Mouse (Mus musculus) intestine, embryonic 14.5 days (tissue): ENCODE measurements around the gene Rap1b. TPM values are rescaled to one million over a fixed set of nuclear protein-coding genes. Genes with fewer than 3 reads are reported as not detected.
"Not testable (repeated sequence)": the region's sequence is repeated elsewhere in the genome, so short reads cannot be mapped to it uniquely, and the experiment has no call there.

Experiments
- ATAC-seq: fragments of 200-750 bp; cut with Nextera tagmentation; replicated peaks from 2 replicates; pipeline ENCODE4 v1.8.0; 2017; ENCODE audit warnings: low read depth, moderate number of reproducible peaks, moderate TSS enrichment, moderate library complexity; ENCODE audit not compliant: low FRiP score, low TSS enrichment
- DNase-seq: peaks from one replicate; pipeline ENCODE4 v3.0.0-alpha.2; 2018; ENCODE audit warnings: low spot score
- H3K27ac ChIP-seq: fragments of 300-500 bp; sonication (generic); 2 replicates; pipeline ENCODE4 v1.5.1; 2014; ENCODE audit warnings: low read depth, mild to moderate bottlenecking, control low read depth
- H3K27me3 ChIP-seq: fragments of 300-500 bp; sonication (generic); replicated peaks from 2 replicates; pipeline ENCODE4 v1.6.1; 2014; ENCODE audit warnings: low read length, control low read depth; ENCODE audit not compliant: control insufficient read depth, insufficient read depth
- H3K36me3 ChIP-seq: fragments of 300-500 bp; sonication (generic); 2 replicates; pipeline ENCODE4 v1.6.1; 2014; ENCODE audit warnings: low read length, control low read depth; ENCODE audit not compliant: control insufficient read depth, insufficient read depth
- H3K4me1 ChIP-seq: fragments of 300-500 bp; sonication (generic); replicated peaks from 2 replicates; pipeline ENCODE4 v1.6.1; 2014; ENCODE audit warnings: low read length, control low read depth, mixed read lengths; ENCODE audit not compliant: control insufficient read depth, insufficient read depth
- H3K4me2 ChIP-seq: fragments of 300-500 bp; sonication (generic); 2 replicates; pipeline ENCODE4 v1.6.1; 2014; ENCODE audit warnings: low read length
- H3K4me3 ChIP-seq: fragments of 300-500 bp; sonication (generic); 2 replicates; pipeline ENCODE4 v1.5.1; 2014; ENCODE audit warnings: low read depth, low read length, control low read depth, mixed read lengths
- H3K9ac ChIP-seq: fragments of 300-500 bp; sonication (generic); 2 replicates; pipeline ENCODE4 v1.6.1; 2014; ENCODE audit warnings: mild to moderate bottlenecking, low read length
- H3K9me3 ChIP-seq: fragments of 300-500 bp; sonication (generic); 2 replicates; pipeline ENCODE4 v1.6.1; 2016; ENCODE audit warnings: low read length, control low read depth; ENCODE audit not compliant: control insufficient read depth
- WGBS: fragments of 180-500 bp; shearing (Covaris S2); extraction: QIAGEN DNeasy Blood & Tissue Kit; methylation state at CpG from one replicate; pipeline ENCODE4 v1.1.7; 2014; 5-methylcytosine and 5-hydroxymethylcytosine counted together
- polyA plus RNA-seq: library from polyadenylated mRNA; unstranded; fragments of >200 nt; fragmentation: Nextera tagmentation; extraction: Ambion mirVana; gene quantifications from 2 replicates; pipeline ENCODE4 v1.2.1, GENCODE M21; 2014

Rap1b gene
- polyA plus RNA-seq: 183 and 184 TPM in 2 replicates

GRCm38 (mm10) chr10:117845597-117846259, at the start of gene Rap1b:
TSS of gene Rap1b (minus strand) at chr10:117846035.
- ATAC-seq: peak; percentile 94
- peak within 1 kb of the TSS; percentile 70 for H3K4me2 ChIP-seq
- peak; percentile 98 for DNase-seq
- H3K9me3 ChIP-seq: no peaks in the 10 kb centered on the region
- H3K9ac ChIP-seq: peak within 1 kb of the TSS; percentile 97
- peak within 1 kb of the TSS; percentile 83 for H3K4me3 ChIP-seq
- WGBS: under 1% methylated on average over 67 of the region's 112 CpGs
- H3K4me1 ChIP-seq: peaks cover 22% of the 10 kb centered on the region; the same call in 1 of the 2 replicates
- no peaks in the 10 kb centered on the region for H3K36me3 ChIP-seq
- H3K27me3 ChIP-seq: no peaks in the 10 kb centered on the region
- H3K27ac ChIP-seq: peak within 1 kb of the TSS; percentile 97

DNA sequence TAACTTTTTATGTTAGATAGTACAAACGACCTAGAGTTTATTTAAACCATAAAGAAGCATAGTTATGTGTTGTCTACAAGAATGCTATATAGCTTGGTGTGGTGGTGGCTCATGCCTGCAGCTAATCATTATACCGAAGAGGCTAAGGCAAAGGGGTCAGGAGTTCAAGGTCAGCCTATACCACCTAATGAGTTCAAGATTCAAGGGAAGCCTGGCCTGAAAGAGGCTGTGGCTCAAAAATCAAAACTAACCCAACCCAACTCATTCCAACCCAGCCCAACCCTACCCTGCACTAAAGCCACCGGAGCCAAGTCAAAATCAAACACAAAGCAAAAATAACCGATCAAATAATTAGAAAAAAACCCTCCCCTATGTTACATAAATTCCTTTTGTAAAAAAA, 49.4 kb upstream of the Rap1b start:
- no peaks in the 10 kb centered on the region for H3K9me3 ChIP-seq
- no peak overlapping the region for H3K4me3 ChIP-seq
- H3K27me3 ChIP-seq: no peaks in the 10 kb centered on the region
- ATAC-seq (no peak), DNase-seq (no peak)
- H3K4me2 ChIP-seq: no peak overlapping the region
- H3K4me1 ChIP-seq: no peaks in the 10 kb centered on the region
- no peaks in the 10 kb centered on the region for H3K36me3 ChIP-seq
- H3K27ac ChIP-seq: no peak overlapping the region
- WGBS: 67% methylated on average over 4 of the region's 4 CpGs
- H3K9ac ChIP-seq: no peak overlapping the region

- Histone ChIP-seq H3K9ac (no peak overlapping the region), H3K4me3 (no peak overlapping the region), H3K27ac (no peak overlapping the region), H3K27me3 (no peaks in the 10 kb centered on the region), H3K4me2 (no peak overlapping the region), H3K9me3 (no peaks in the 10 kb centered on the region), H3K36me3 (no peaks in the 10 kb centered on the region), H3K4me1 (no peaks in the 10 kb centered on the region)
- DNase-seq (no peak), ATAC-seq (no peak)
- WGBS: 89% methylated on average over 17 of the region's 17 CpGs
These were observed 48.5 kb upstream of the Rap1b start for GRCm38 (mm10) chr10:117894114-117895035.

GRCm38 (mm10) chr10:117893128-117893527, 47.3 kb upstream of the Rap1b start:
- H3K4me3 ChIP-seq, H3K36me3 ChIP-seq, H3K4me1 ChIP-seq, H3K27me3 ChIP-seq, H3K4me2 ChIP-seq, ATAC-seq, DNase-seq, H3K27ac ChIP-seq, H3K9ac ChIP-seq, H3K9me3 ChIP-seq: not testable (repeated sequence)
- WGBS: 40% methylated on average over 12 of the region's 13 CpGs

DNA sequence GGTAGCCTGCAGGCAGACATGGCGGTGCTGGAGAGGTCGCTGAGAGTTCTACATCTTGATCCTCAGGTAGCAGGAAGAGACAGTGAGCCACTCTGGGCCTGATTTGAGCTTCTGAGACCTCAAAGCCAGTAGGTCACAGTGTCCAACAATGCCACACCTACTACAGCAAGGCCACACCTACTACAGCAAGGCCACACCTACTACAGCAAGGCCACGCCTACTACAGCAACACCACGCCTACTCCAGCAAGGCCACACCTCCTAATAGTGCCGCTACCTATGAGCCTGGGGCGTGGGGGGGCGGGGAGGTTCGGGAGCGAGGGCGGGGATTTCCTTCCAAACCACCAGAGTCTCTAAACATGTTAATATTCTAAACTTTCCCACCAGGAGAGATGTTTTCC, 45.5 kb upstream of the Rap1b start:
- Histone ChIP-seq H3K4me1 (no peaks in the 10 kb centered on the region), H3K4me2 (no peak overlapping the region), H3K9me3 (no peaks in the 10 kb centered on the region), H3K27ac (no peak overlapping the region), H3K4me3 (no peak overlapping the region), H3K27me3 (no peaks in the 10 kb centered on the region), H3K9ac (no peak overlapping the region), H3K36me3 (no peaks in the 10 kb centered on the region)
- 79% methylated on average over 10 of the region's 10 CpGs for WGBS
- DNase-seq: no peak
- ATAC-seq: no peak

DNA sequence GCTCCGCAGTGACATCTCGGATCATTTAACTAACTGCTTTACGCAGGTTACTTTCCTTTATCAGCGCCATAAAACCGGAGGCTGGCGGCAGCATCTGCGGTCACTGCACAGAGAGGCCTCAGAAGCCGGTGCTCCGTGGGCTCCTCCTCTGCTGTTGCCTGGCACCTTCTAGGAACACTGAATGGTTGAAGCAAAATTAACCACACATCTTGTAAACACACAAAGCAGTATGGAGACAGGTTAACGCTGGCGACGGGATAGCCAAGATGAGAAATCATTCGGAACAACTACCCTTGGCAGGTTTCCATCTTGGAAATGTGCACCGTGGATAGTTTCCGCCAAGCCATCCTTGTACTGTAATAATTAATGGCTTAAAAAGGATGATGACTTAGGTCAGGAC, 43.0 kb upstream of the Rap1b start:
- WGBS: 64% methylated on average over 15 of the region's 15 CpGs
- peak; percentile 54 for DNase-seq
- no peak overlapping the region for H3K27ac ChIP-seq
- H3K4me1 ChIP-seq: no peaks in the 10 kb centered on the region
- ATAC-seq: no peak
- H3K27me3 ChIP-seq: no peaks in the 10 kb centered on the region
- no peaks in the 10 kb centered on the region for H3K36me3 ChIP-seq
- no peaks in the 10 kb centered on the region for H3K9me3 ChIP-seq
- H3K4me2 ChIP-seq: peak overlapping the region; percentile 13; the same call in 1 of the 2 replicates
- H3K4me3 ChIP-seq: no peak overlapping the region
- H3K9ac ChIP-seq: no peak overlapping the region

- H3K36me3 ChIP-seq: no peaks in the 10 kb centered on the region
- H3K4me2 ChIP-seq: no peak overlapping the region
- DNase-seq: no peak
- H3K27ac ChIP-seq: no peak overlapping the region
- 46% methylated on average over 4 of the region's 4 CpGs for WGBS
- no peak overlapping the region for H3K4me3 ChIP-seq
- H3K27me3 ChIP-seq: no peaks in the 10 kb centered on the region
- no peak for ATAC-seq
- no peak overlapping the region for H3K9ac ChIP-seq
- no peaks in the 10 kb centered on the region for H3K9me3 ChIP-seq
- no peaks in the 10 kb centered on the region for H3K4me1 ChIP-seq
These were observed 39.5 kb upstream of the Rap1b start for GRCm38 (mm10) chr10:117885358-117885757.

GRCm38 (mm10) chr10:117884760-117885159, 38.9 kb upstream of the Rap1b start:
- Histone ChIP-seq H3K4me1 (no peaks in the 10 kb centered on the region), H3K4me2 (no peak overlapping the region), H3K27ac (no peak overlapping the region), H3K9me3 (no peaks in the 10 kb centered on the region), H3K27me3 (no peaks in the 10 kb centered on the region), H3K36me3 (no peaks in the 10 kb centered on the region), H3K9ac (no peak overlapping the region), H3K4me3 (no peak overlapping the region)
- DNase-seq (no peak), ATAC-seq (no peak)
- WGBS: 78% methylated on average over 5 of the region's 5 CpGs
